Mouse (Mus musculus) R1 (cell line): ENCODE data around the gene Vps13a.
"Not testable (repeated sequence)": the region's sequence is repeated elsewhere in the genome, so short reads cannot be mapped to it uniquely, and the experiment has no call there.

Experiments
- DNase-seq: peaks from one replicate; pipeline ENCODE4 v3.0.0-alpha.2; 2018; ENCODE audit warnings: low read depth, low spot score

Vps13a gene

GRCm38 (mm10) chr19:16780790-16781384 lies at the start of gene Vps13a:
Vps13a (minus strand) TSS chr19:16780933.
- DNase-seq, result peak; percentile 97

GRCm38 (mm10) chr19:16827657-16828056 lies 46.9 kb upstream of the Vps13a start:
- DNase-seq, result no peak

DNA sequence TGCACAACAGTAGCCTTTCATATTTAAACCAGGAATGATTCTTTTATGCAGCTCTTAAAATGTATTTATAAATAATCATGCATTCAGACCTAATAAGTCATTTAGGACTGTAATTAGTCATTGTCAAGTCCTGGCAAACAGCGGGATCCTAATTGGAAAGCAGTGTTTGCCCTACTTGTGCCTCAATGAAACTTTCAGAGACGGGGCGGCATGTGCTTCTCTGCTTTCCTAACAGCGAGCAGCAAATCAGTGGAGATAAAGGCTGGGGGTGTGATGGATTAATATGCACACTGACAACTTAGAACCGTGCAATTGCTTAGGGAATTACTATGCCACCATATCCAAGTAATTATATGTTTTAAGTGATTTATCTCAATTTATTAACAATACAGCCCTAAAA lies 44.5 kb upstream of the Vps13a start:
- DNase-seq, result no peak

- no peak for DNase-seq
Observed at GRCm38 (mm10) chr19:16814848-16815247, 34.1 kb upstream of the Vps13a start.

DNA sequence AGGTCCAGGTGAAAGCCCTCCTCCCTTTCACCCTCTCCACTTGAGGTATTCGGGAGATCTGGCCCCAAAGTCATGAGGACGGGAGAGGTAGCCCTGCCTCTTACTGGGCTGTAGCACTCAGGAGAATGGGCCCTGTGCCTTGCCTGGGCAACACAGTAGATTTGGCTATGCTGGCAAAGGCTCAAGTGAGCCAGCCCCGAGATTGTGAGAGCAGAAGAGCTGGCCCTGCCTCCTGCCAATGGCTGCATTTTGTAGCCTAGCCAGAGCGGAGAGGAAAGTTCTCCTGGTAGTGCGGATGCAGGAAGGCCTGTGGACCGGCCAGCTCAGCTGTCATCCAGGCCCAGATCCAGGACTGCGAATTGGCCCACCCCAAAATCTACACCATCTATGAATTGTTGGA lies 32.6 kb upstream of the Vps13a start:
- DNase-seq, result no peak

DNA sequence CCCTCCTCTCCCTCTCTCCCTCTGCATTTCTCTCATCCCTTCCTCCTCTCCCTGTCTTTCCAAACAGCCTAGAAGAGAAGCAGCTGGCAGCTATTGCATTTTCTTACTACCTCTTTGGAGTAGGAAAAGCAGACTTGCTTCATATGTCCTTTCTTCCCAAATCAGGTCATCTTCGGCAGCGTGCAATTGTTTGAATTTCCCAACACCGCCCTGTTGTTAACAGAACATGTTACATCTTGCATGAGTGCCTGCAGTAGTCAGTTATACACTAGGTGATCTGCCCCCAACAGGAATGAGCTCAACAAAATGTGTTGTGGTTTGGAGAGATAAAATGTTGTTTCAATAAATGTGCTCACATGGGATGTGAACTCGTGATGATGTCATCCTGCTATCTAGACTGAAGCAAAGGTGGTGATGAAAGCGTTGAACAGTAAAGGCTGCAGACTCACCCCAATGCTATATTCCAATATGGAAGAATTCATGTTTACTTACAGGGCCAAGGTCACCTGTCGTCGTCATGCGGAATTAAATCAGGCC lies 31.4 kb upstream of the Vps13a start:
- DNase-seq, result no peak

- DNase-seq, result peak; percentile 38
Observed at GRCm38 (mm10) chr19:16805102-16805501, 24.4 kb upstream of the Vps13a start.

DNA sequence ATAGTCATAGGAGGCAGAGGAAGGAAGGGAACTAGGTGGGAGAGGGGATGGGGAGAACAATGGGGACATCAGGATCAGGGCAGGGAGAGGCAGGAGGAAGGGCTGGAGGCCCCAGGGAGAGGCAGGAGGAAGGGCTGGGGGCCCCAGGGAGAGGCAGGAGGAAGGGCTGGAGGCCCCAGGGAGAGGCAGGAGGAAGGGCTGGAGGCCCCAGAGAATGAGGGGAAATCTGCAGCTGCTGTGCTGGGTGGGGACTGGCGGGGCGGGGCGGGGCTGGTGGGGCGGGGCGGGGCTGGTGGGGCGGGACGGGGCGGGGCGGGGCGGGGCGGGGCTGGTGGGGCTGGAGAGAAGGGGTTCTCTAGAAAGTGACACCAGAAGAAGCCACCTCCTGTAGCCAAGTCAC lies 23.8 kb upstream of the Vps13a start:
- DNase-seq, result peak; percentile 11

GRCm38 (mm10) chr19:16802707-16803106 lies 22.0 kb upstream of the Vps13a start:
- DNase-seq, result peak; percentile 60

- DNase-seq, result no peak
Observed at GRCm38 (mm10) chr19:16802123-16802522, 21.4 kb upstream of the Vps13a start.

- DNase-seq, result no peak
Observed at GRCm38 (mm10) chr19:16797923-16798322, 17.2 kb upstream of the Vps13a start.

- peak; percentile 54 for DNase-seq
Observed at GRCm38 (mm10) chr19:16794486-16794885, 13.8 kb upstream of the Vps13a start.

GRCm38 (mm10) chr19:16789930-16790329 lies 9.2 kb upstream of the Vps13a start:
- no peak for DNase-seq

DNA sequence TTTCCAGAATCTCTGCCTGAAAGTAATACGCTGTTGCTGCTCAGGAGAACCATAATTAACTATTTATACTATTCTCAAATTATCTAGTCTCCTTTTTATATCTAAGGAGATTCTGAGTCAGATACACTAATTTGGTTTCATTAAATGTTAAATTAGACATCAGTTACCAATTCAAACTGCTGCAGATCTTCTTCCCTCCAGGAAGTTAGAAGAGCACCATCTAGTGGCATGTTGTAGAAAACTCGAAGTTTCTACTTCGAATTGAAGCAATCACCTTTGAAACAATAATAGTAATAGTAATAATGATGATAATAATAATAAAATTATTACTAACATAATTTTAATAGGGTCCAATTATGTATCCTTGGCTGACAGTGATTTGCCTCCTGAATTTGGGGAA lies 4.1 kb upstream of the Vps13a start:
- peak; percentile 39 for DNase-seq

- DNase-seq, result no peak
Observed at GRCm38 (mm10) chr19:16781406-16782019, 780 bp upstream of the Vps13a start.

GRCm38 (mm10) chr19:16780251-16780783 lies 416 bp downstream of the Vps13a start:
- DNase-seq, result peak; percentile 52

- no peak for DNase-seq
Observed at GRCm38 (mm10) chr19:16779786-16780185, 947 bp downstream of the Vps13a start.

GRCm38 (mm10) chr19:16779281-16779680 lies 1.5 kb downstream of the Vps13a start:
- DNase-seq, result no peak

GRCm38 (mm10) chr19:16778578-16778977 lies 2.2 kb downstream of the Vps13a start:
- DNase-seq, result no peak

DNA sequence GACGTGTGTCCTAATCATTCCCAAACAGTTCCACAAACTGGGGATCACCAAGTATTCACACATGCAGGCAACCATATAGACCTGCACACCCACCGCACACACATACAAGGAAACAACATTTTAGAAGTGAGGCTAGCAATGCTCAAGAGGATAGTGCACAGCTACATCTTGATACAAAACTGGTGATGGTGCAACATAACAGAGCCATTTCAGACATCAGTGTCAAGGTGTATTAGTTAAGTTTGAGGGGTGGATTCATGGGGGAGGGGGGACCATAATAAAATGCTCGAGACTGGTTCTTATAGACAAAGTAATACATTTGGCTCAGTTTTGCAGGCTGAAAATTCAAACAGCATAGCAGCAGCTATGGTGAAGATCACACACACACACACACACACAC lies 2.8 kb downstream of the Vps13a start:
- DNase-seq, result no peak

DNA sequence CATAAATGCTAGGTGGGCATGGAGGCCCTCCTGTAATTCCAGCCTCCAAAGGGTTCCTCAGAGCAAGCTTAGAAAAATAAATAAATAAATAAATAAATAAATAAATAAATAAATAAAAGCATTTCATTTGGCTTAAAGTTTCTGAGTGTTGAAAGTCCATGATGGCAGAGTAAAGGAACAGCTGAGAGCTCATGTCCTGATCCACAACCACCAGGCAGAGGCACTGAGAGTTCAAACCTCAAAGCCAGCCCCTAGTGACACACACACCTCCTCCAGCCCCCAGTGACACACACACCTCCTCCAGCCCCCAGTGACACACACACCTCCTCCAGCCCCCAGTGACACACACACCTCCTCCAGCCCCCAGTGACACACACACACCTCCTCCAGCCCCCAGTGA lies 3.3 kb downstream of the Vps13a start:
- DNase-seq, result not testable (repeated sequence)

DNA sequence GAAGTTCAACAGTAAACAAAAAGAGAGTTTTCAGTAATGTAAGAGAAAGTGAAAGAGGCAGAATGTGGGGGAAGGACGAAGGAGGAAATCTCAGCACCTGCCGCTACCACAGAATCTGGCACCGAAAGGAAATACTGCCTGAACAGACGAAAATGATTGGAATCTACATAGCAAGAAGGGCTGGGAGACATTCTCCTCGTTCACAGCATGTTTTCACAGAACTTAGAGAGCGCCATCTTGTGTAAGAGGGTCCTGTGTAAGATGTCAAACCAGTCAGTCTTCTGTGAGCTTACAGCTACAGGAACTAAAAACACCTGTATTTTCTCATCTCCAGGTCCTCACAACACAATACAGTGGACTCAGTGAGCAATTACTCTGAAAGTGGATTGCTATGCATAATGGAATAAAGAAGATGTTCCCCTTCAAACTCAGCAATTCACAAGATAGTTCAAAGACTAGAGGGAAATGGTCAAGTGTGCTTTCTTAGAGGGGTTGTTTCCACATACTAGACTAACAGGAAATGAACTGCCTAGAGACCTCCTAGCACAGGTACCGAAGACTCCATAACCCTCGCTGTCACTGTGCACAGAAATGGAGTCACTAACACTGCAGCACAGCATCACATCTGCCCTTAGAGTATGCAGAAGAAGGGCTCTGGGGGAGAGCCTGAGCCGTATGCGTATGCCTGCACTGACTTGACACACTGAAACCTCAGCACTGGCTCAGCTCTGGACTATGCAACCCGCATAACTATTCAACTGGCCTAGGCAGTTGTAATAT lies 7.3 kb downstream of the Vps13a start:
- DNase-seq, result peak; percentile 33
